Mouse (Mus musculus): Measurements from ENCODE around the gene Maneal. TPM values are rescaled to one million over a fixed set of nuclear protein-coding genes. Genes with fewer than 3 reads are reported as not detected.

Gene Maneal
- total and polyA plus RNA-seq, 3 experiments: 0.08 TPM; not detected in 2

- H3K36me3 ChIP-seq (ENCODE audit: control insufficient read depth in 1 of 2, insufficient read depth in 2 of 2, low read length in 2 of 2): no peaks in the 10 kb centered on the region
- H3K79me2 ChIP-seq (ENCODE audit: control insufficient read depth, insufficient read depth, low read length, poor library complexity): no peaks in the 10 kb centered on the region
- H3K4me3 ChIP-seq (ENCODE audit: control insufficient read depth in 1 of 2, insufficient read depth in 1 of 2, low read depth in 2 of 2, low read length in 2 of 2): no peak overlapping the region
- DNase-seq (ENCODE audit: low read depth, low spot score): peak; percentile 36
- no peak for TF ChIP-seq CHD1 (IDR thresholded peaks at IDR 0.05; ENCODE audit: low read depth, low read length)
- no peak for TF ChIP-seq POLR2AphosphoS2 (IDR thresholded peaks at IDR 0.05; ENCODE audit: low read length)
- TF ChIP-seq RAD21 (IDR thresholded peaks at IDR 0.05; ENCODE audit: low read depth, low read length): peak; percentile 10
- TF ChIP-seq BHLHE40 (IDR thresholded peaks at IDR 0.05; ENCODE audit: borderline replicate concordance, low read depth, low read length): no peak
- TF ChIP-seq TCF12 (IDR thresholded peaks at IDR 0.05; ENCODE audit: low read depth, low read length): no peak
- TF ChIP-seq SMC3 (IDR thresholded peaks at IDR 0.05; ENCODE audit: low read depth, low read length): peak; percentile 20; the same call in 1 of the 2 replicates
- TF ChIP-seq MAFK (IDR thresholded peaks at IDR 0.05; ENCODE audit: borderline replicate concordance, low read depth, low read length): no peak
- no peak for TF ChIP-seq USF2 (IDR thresholded peaks at IDR 0.05; ENCODE audit: borderline replicate concordance in 1 of 2, insufficient read depth in 1 of 2, low read depth in 1 of 2, low read length in 2 of 2)
- no peak for TF ChIP-seq TBP (IDR thresholded peaks at IDR 0.05; ENCODE audit: low read depth, low read length)
- TF ChIP-seq UBTF (IDR thresholded peaks at IDR 0.05; ENCODE audit: borderline replicate concordance, insufficient read depth, low read depth, low read length): no peak
- TF ChIP-seq EP300 (IDR thresholded peaks at IDR 0.05; ENCODE audit: low read depth in 1 of 2, low read length in 2 of 2): no peak
- TF ChIP-seq USF1 (IDR thresholded peaks at IDR 0.05; ENCODE audit: low read depth, low read length): no peak
- no peak for TF ChIP-seq MYC (IDR thresholded peaks at IDR 0.05; ENCODE audit: low read depth, low read length)
- no peak for TF ChIP-seq CHD2 (IDR thresholded peaks at IDR 0.05; ENCODE audit: low read length)
- TF ChIP-seq ZMIZ1 (IDR thresholded peaks at IDR 0.05; ENCODE audit: low read depth, low read length): no peak
- TF ChIP-seq GATA1 (IDR thresholded peaks at IDR 0.05; ENCODE audit: low read depth, low read length): no peak
- peak; percentile 30 to 55 (median 38) for TF ChIP-seq CTCF (IDR thresholded peaks at IDR 0.05 in 2 of 3, conservative IDR thresholded peaks at IDR 0.05 in 1 of 3; ENCODE audit: control insufficient read depth in 1 of 3, insufficient read depth in 1 of 3, low read depth in 2 of 3, low read length in 3 of 3, poor library complexity in 1 of 3, severe bottlenecking in 1 of 3)
- no peak for TF ChIP-seq KAT2A (conservative IDR thresholded peaks at IDR 0.05; ENCODE audit: low read depth, low read length)
- no peak for TF ChIP-seq POLR2AphosphoS5 (IDR thresholded peaks at IDR 0.05; ENCODE audit: borderline replicate concordance, low read depth, low read length)
- H3K9ac ChIP-seq (ENCODE audit: control insufficient read depth, low read depth, low read length, poor library complexity, severe bottlenecking): no peak overlapping the region
- H3K9me3 ChIP-seq (replicated peaks; ENCODE audit: insufficient read depth, low read length): no peaks in the 10 kb centered on the region
- H3K4me1 ChIP-seq (ENCODE audit: control insufficient read depth in 1 of 2, insufficient read depth in 2 of 2, low read length in 2 of 2): no peaks in the 10 kb centered on the region
- H3K27ac ChIP-seq (ENCODE audit: control insufficient read depth, low read depth, low read length): no peak overlapping the region
- no peaks in the 10 kb centered on the region for H3K27me3 ChIP-seq (ENCODE audit: control insufficient read depth in 1 of 2, insufficient read depth in 2 of 2, low read length in 2 of 2)
Observed at GRCm38 (mm10) chr4:124872719-124873118, 10.7 kb upstream of the Maneal start.

GRCm38 (mm10) chr4:124860446-124860845, 1.5 kb downstream of the Maneal start:
- no peaks in the 10 kb centered on the region for H3K79me2 ChIP-seq (ENCODE audit: control insufficient read depth, insufficient read depth, low read length, poor library complexity)
- no peaks in the 10 kb centered on the region for H3K9me3 ChIP-seq (replicated peaks; ENCODE audit: insufficient read depth, low read length)
- no peak overlapping the region for H3K4me3 ChIP-seq (ENCODE audit: control insufficient read depth in 1 of 2, insufficient read depth in 1 of 2, low read depth in 2 of 2, low read length in 2 of 2)
- no peak overlapping the region for H3K27ac ChIP-seq (ENCODE audit: control insufficient read depth, low read depth, low read length)
- no peak overlapping the region for H3K9ac ChIP-seq (ENCODE audit: control insufficient read depth, low read depth, low read length, poor library complexity, severe bottlenecking)
- no peak for TF ChIP-seq MYC (IDR thresholded peaks at IDR 0.05; ENCODE audit: low read depth, low read length)
- TF ChIP-seq TBP (IDR thresholded peaks at IDR 0.05; ENCODE audit: low read depth, low read length): no peak
- TF ChIP-seq POLR2AphosphoS5 (IDR thresholded peaks at IDR 0.05; ENCODE audit: borderline replicate concordance, low read depth, low read length): no peak
- peak; percentile 97 for TF ChIP-seq SIN3A (IDR thresholded peaks at IDR 0.05; ENCODE audit: low read length)
- TF ChIP-seq ZC3H11A (IDR thresholded peaks at IDR 0.05; ENCODE audit: low read depth, low read length): no peak
- no peak for TF ChIP-seq MYB (IDR thresholded peaks at IDR 0.05; ENCODE audit: low read depth, low read length)
- peak; percentile 7; the same call in 1 of the 2 replicates for TF ChIP-seq SMC3 (IDR thresholded peaks at IDR 0.05; ENCODE audit: low read depth, low read length)
- TF ChIP-seq MXI1 (IDR thresholded peaks at IDR 0.05; ENCODE audit: low read depth, low read length): peak; percentile 63
- TF ChIP-seq MEF2A (IDR thresholded peaks at IDR 0.05; ENCODE audit: extremely low read depth, insufficient replicate concordance, low read depth, low read length, poor library complexity, severe bottlenecking): no peak
- TF ChIP-seq EP300 (IDR thresholded peaks at IDR 0.05; ENCODE audit: low read depth in 1 of 2, low read length in 2 of 2): no peak
- TF ChIP-seq RAD21 (IDR thresholded peaks at IDR 0.05; ENCODE audit: low read depth, low read length): no peak
- no peak for TF ChIP-seq POLR2AphosphoS2 (IDR thresholded peaks at IDR 0.05; ENCODE audit: low read length)
- H3K4me1 ChIP-seq (ENCODE audit: control insufficient read depth in 1 of 2, insufficient read depth in 2 of 2, low read length in 2 of 2): no peaks in the 10 kb centered on the region
- H3K27me3 ChIP-seq (ENCODE audit: control insufficient read depth in 1 of 2, insufficient read depth in 2 of 2, low read length in 2 of 2): no peaks in the 10 kb centered on the region
- H3K36me3 ChIP-seq (ENCODE audit: control insufficient read depth in 1 of 2, insufficient read depth in 2 of 2, low read length in 2 of 2): no peaks in the 10 kb centered on the region
- DNase-seq (ENCODE audit: low read depth, low spot score): peak; percentile 71

Data from MEL (cell line).